Mouse (Mus musculus) liver, embryonic 12.5 days (tissue): ENCODE results near the gene Shmt2. TPM values are rescaled to one million over a fixed set of nuclear protein-coding genes. Genes with fewer than 3 reads are reported as not detected.

Experiments
- ATAC-seq: fragments of 200-750 bp; cut with Nextera tagmentation; 2 replicates; pipeline ENCODE4 v1.8.0; 2017; ENCODE audit warnings: moderate number of reproducible peaks, mild to moderate bottlenecking, moderate library complexity
- H3K27ac ChIP-seq: fragments of 300-500 bp; sonication (generic); 2 replicates; pipeline ENCODE4 v1.5.1; 2016; ENCODE audit warnings: mild to moderate bottlenecking
- H3K27me3 ChIP-seq: fragments of 300-500 bp; sonication (generic); replicated peaks from 2 replicates; pipeline ENCODE4 v1.6.1; 2016; ENCODE audit warnings: mild to moderate bottlenecking, moderate library complexity
- H3K36me3 ChIP-seq: fragments of 300-500 bp; sonication (generic); 2 replicates; pipeline ENCODE4 v1.6.1; 2016; ENCODE audit warnings: mild to moderate bottlenecking, moderate library complexity
- H3K4me1 ChIP-seq: fragments of 300-500 bp; sonication (generic); 2 replicates; pipeline ENCODE4 v1.6.1; 2016
- H3K4me2 ChIP-seq: fragments of 300-500 bp; sonication (generic); 2 replicates; pipeline ENCODE4 v1.6.1; 2016; ENCODE audit warnings: mild to moderate bottlenecking, moderate library complexity
- H3K4me3 ChIP-seq: fragments of 300-500 bp; sonication (generic); 2 replicates; pipeline ENCODE4 v1.5.1; 2016; ENCODE audit warnings: mild to moderate bottlenecking, moderate library complexity
- H3K9ac ChIP-seq: fragments of 300-500 bp; sonication (generic); 2 replicates; pipeline ENCODE4 v1.6.1; 2016; ENCODE audit warnings: mild to moderate bottlenecking, moderate library complexity
- H3K9me3 ChIP-seq: fragments of 300-500 bp; sonication (generic); replicated peaks from 2 replicates; pipeline ENCODE4 v1.6.1; 2016; ENCODE audit warnings: mild to moderate bottlenecking, moderate library complexity
- WGBS: fragments of 180-500 bp; shearing (Covaris S2); methylation state at CpG from one replicate; pipeline ENCODE4 v1.1.7; 2016; ENCODE audit not compliant: insufficient replicate concordance; 5-methylcytosine and 5-hydroxymethylcytosine counted together
- polyA plus RNA-seq: library from polyadenylated mRNA; unstranded; fragments of >200 nt; fragmentation: Nextera tagmentation; extraction: Ambion mirVana; gene quantifications from 2 replicates; pipeline ENCODE4 v1.2.1, GENCODE M21; 2016

The Shmt2 gene
- polyA plus RNA-seq, 1 experiment from 2014 or later, result 185 TPM

GRCm38 (mm10) chr10:127546505-127546904 lies 24.3 kb upstream of the Shmt2 start:
- H3K4me3 ChIP-seq, result no peak overlapping the region
- no peak overlapping the region for H3K9ac ChIP-seq
- H3K4me2 ChIP-seq, result no peak overlapping the region
- peaks cover 26% of the 10 kb centered on the region for H3K27me3 ChIP-seq
- 63% methylated on average over 7 of the region's 7 CpGs for WGBS
- peaks cover 82% of the 10 kb centered on the region for H3K36me3 ChIP-seq
- H3K4me1 ChIP-seq, result no peaks in the 10 kb centered on the region
- no peaks in the 10 kb centered on the region for H3K9me3 ChIP-seq
- ATAC-seq, result no peak
- no peak overlapping the region for H3K27ac ChIP-seq

DNA sequence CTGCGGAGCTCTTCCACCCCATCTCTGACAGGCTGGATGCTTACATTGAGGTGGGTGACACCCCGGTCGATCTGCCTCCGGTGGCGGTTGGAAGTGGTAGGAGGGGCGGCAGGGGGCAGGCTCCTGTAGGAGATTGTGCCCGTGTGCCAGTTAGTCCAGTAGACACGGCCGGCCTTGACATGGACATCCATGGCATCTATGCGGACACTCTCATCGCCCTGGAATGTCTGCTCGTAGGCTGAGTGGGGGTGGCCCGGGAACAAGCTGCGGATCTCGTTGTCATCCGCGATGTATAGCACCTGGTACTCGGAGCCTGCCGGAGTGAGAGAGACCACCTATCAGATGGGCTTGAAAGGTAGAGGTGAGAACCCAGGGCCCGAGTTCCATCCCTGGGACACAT lies 22.1 kb upstream of the Shmt2 start:
- no peak overlapping the region for H3K4me2 ChIP-seq

GRCm38 (mm10) chr10:127543916-127544315 lies 21.7 kb upstream of the Shmt2 start:
- Histone ChIP-seq H3K36me3 (peaks cover 75% of the 10 kb centered on the region), H3K4me2 (no peak overlapping the region), H3K4me3 (no peak overlapping the region), H3K27ac (no peak overlapping the region), H3K9ac (no peak overlapping the region), H3K4me1 (no peaks in the 10 kb centered on the region), H3K27me3 (peaks cover 28% of the 10 kb centered on the region), H3K9me3 (no peaks in the 10 kb centered on the region)
- ATAC-seq, result no peak
- 66% methylated on average over 3 of the region's 3 CpGs for WGBS

More for the DNA sequence above, 22.1 kb upstream of the Shmt2 start:
- Histone ChIP-seq H3K4me1 (no peaks in the 10 kb centered on the region), H3K4me3 (no peak overlapping the region), H3K36me3 (peaks cover 76% of the 10 kb centered on the region), H3K27me3 (peaks cover 26% of the 10 kb centered on the region), H3K27ac (no peak overlapping the region), H3K9ac (no peak overlapping the region), H3K9me3 (no peaks in the 10 kb centered on the region)
- WGBS, result 82% methylated on average over 20 of the region's 20 CpGs
- no peak for ATAC-seq

- no peak overlapping the region for H3K4me3 ChIP-seq
- H3K27me3 ChIP-seq, result peaks cover 38% of the 10 kb centered on the region
- H3K36me3 ChIP-seq, result peaks cover 68% of the 10 kb centered on the region
- no peak for ATAC-seq
- H3K27ac ChIP-seq, result no peak overlapping the region
- 56% methylated on average over 6 of the region's 6 CpGs for WGBS
- H3K9me3 ChIP-seq, result no peaks in the 10 kb centered on the region
- no peak overlapping the region for H3K9ac ChIP-seq
- no peaks in the 10 kb centered on the region for H3K4me1 ChIP-seq
- no peak overlapping the region for H3K4me2 ChIP-seq
These were observed 20.5 kb upstream of the Shmt2 start for GRCm38 (mm10) chr10:127542720-127543119.

DNA sequence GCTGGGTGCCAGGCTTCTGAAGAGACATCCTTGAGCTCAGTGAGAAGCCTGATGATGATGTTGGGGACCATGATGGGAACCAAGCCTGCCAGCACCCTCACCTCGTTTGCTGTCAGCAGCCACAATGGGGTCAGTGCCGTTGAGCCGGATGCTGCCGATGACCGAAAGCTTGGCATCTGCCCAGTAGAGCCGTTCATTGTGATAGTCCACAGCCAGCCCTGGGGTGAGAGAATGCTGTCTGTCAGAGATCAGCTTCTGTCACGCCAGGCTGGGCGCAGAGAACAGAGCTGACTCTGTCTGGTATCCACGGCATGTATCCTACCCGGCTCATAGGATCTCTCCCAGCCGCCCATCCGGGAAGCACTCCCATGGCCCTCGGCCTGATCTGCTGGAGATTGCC lies 19.8 kb upstream of the Shmt2 start:
- Histone ChIP-seq H3K27me3 (peaks cover 44% of the 10 kb centered on the region), H3K4me2 (no peak overlapping the region), H3K27ac (no peak overlapping the region), H3K9ac (no peak overlapping the region), H3K4me1 (no peaks in the 10 kb centered on the region), H3K4me3 (no peak overlapping the region), H3K36me3 (peaks cover 68% of the 10 kb centered on the region), H3K9me3 (no peaks in the 10 kb centered on the region)
- 83% methylated on average over 13 of the region's 13 CpGs for WGBS
- ATAC-seq, result no peak

GRCm38 (mm10) chr10:127541510-127541909 lies 19.3 kb upstream of the Shmt2 start:
- no peak overlapping the region for H3K27ac ChIP-seq
- peaks cover 50% of the 10 kb centered on the region for H3K27me3 ChIP-seq
- H3K9ac ChIP-seq, result no peak overlapping the region
- 70% methylated on average over 8 of the region's 8 CpGs for WGBS
- ATAC-seq, result no peak
- H3K4me1 ChIP-seq, result no peaks in the 10 kb centered on the region
- peaks cover 63% of the 10 kb centered on the region for H3K36me3 ChIP-seq
- no peak overlapping the region for H3K4me3 ChIP-seq
- no peak overlapping the region for H3K4me2 ChIP-seq
- no peaks in the 10 kb centered on the region for H3K9me3 ChIP-seq

GRCm38 (mm10) chr10:127537854-127538583 lies 15.8 kb upstream of the Shmt2 start:
- peaks cover 80% of the 10 kb centered on the region for H3K27me3 ChIP-seq
- H3K9ac ChIP-seq, result no peak overlapping the region
- peaks cover 16% of the 10 kb centered on the region for H3K4me1 ChIP-seq
- no peak overlapping the region for H3K4me2 ChIP-seq
- no peak overlapping the region for H3K27ac ChIP-seq
- ATAC-seq, result no peak
- peaks cover 36% of the 10 kb centered on the region for H3K36me3 ChIP-seq
- no peak overlapping the region for H3K4me3 ChIP-seq
- H3K9me3 ChIP-seq, result no peaks in the 10 kb centered on the region
- WGBS, result 21% methylated on average over 7 of the region's 7 CpGs

GRCm38 (mm10) chr10:127536586-127537314 lies 14.5 kb upstream of the Shmt2 start:
- Histone ChIP-seq H3K9me3 (no peaks in the 10 kb centered on the region), H3K4me3 (no peak overlapping the region), H3K4me2 (no peak overlapping the region), H3K27me3 (peaks cover 89% of the 10 kb centered on the region), H3K4me1 (peaks cover 16% of the 10 kb centered on the region), H3K27ac (no peak overlapping the region), H3K9ac (no peak overlapping the region), H3K36me3 (peaks cover 25% of the 10 kb centered on the region)
- WGBS, result 11% methylated on average over 8 of the region's 8 CpGs
- ATAC-seq, result no peak

- no peak overlapping the region for H3K9ac ChIP-seq
- WGBS, result 3% methylated on average over 30 of the region's 30 CpGs
- peaks cover 9% of the 10 kb centered on the region for H3K36me3 ChIP-seq
- ATAC-seq, result 0 out of 2 replicates have a peak, but pooled peaks have one; percentile 10
- H3K4me3 ChIP-seq, result 0 out of 2 replicates have a peak overlapping the region, but pooled peaks have one; percentile 41
- H3K4me1 ChIP-seq, result peaks cover 21% of the 10 kb centered on the region
- H3K4me2 ChIP-seq, result peak overlapping the region; percentile 63
- H3K9me3 ChIP-seq, result no peaks in the 10 kb centered on the region
- H3K27ac ChIP-seq, result no peak overlapping the region
- peaks cover 98% of the 10 kb centered on the region for H3K27me3 ChIP-seq
These were observed 12.7 kb upstream of the Shmt2 start for GRCm38 (mm10) chr10:127534929-127535384.

DNA sequence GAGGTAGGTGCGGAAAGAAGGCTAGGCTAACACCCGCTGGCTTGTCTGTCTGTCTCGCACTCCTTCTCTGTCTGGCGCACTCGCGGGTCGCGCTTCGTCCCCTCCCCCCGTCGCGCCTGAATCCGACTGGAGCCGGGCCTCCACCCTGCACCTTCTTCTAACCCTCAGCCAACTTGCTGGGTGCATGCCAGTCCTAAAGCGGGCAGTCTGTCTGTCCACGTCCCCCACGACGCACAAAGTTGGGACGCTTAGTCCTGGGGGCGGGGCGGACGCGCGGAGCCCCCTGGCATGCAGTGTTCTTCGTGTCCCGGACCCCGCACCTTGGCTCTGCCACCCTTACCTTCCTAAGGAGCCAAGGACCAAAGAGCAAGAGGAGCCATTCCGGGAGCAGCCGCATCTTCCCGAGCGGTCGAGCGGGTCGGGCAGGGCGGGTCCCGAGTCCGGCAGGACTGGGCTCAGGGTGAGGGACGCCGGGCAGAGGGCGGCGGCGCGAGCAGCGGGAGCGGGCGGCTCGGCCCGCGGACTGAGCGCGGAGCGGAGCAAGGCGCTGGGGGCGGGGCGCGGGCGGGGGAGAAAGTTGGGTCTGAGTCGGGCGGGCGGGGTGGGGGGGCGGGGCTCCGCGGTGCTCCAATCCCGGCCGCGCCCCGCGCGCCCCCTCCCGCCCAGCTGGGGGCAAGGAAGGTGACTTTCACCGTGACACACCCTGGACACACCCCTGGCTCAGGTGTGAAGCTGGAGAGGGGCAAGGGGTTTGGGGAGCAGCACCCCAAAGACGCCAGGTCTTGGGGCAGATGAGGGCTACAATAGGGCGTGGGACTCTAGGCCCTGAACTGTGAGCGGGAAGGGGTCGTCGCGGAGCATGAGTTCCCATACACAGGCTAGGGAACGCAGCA lies 12.0 kb upstream of the Shmt2 start, which contains the start of gene Nxph4:
Nxph4 (minus strand) TSS at position 524 of the 893 bp plus-strand sequence.
- ATAC-seq, result peak; percentile 5; the same call in 1 of the 2 replicates
- 1% methylated on average over 64 of the region's 78 CpGs for WGBS
- H3K9me3 ChIP-seq, result no peaks in the 10 kb centered on the region
- H3K36me3 ChIP-seq, result peaks cover 8% of the 10 kb centered on the region
- peak within 1 kb of the TSS; percentile 3; the same call in 1 of the 2 replicates for H3K9ac ChIP-seq
- peak within 1 kb of the TSS; percentile 41 for H3K4me3 ChIP-seq
- peak within 1 kb of the TSS; percentile 63 for H3K4me2 ChIP-seq
- peaks cover 98% of the 10 kb centered on the region for H3K27me3 ChIP-seq
- H3K4me1 ChIP-seq, result peaks cover 21% of the 10 kb centered on the region
- no peak within 1 kb of the TSS for H3K27ac ChIP-seq

DNA sequence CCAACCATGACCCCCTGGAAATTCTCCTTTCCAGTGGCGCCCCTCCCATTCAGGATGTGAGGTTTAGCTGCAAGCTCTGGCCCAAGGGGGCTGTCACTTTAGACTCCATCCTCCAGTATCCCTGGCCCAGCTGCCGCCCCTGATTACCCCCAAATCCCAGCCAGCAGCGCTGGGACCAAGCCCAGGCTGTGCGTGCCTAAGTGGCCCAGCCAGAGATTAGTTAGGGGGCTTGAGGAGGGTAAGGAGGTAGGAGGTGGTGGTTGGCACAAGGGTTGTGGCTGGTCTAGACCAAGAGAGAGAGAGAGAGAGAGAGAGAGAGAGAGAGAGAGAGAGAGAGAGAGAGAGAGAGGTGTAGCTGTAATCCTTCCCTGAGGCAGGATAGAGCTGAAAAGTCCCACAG lies 9.3 kb upstream of the Shmt2 start:
- Histone ChIP-seq H3K4me2 (no peak overlapping the region), H3K4me3 (no peak overlapping the region), H3K4me1 (peaks cover 26% of the 10 kb centered on the region), H3K9me3 (no peaks in the 10 kb centered on the region), H3K36me3 (no peaks in the 10 kb centered on the region), H3K9ac (no peak overlapping the region), H3K27me3 (peaks cover 100% of the 10 kb centered on the region), H3K27ac (no peak overlapping the region)
- ATAC-seq, result no peak
- WGBS, result 3% methylated on average over 4 of the region's 4 CpGs
